Mouse (Mus musculus) layer of hippocampus, adult 8-10 months (tissue): Measurements from ENCODE around the gene Fnip2. TPM values are rescaled to one million over a fixed set of nuclear protein-coding genes. Genes with fewer than 3 reads are reported as not detected.
"Not testable (repeated sequence)": the region's sequence is repeated elsewhere in the genome, so short reads cannot be mapped to it uniquely, and the experiment has no call there.

Source experiments
- DNase-seq, 2 experiments: peaks; one replicate each; pipeline ENCODE4 v3.0.0; 2022; ENCODE audit warnings: low spot score in 2 of 2
- total RNA-seq, 4 experiments: library from RNA; stranded (reverse); gene quantifications; 2 replicates each; pipeline ENCODE4 v1.2.4; 2022

Gene Fnip2
- total RNA-seq, 4 experiments from 2014 or later = 20.8 to 31.5 (median 27.1) TPM

GRCm38 (mm10) chr3:79478400-79478799 lies 89.2 kb downstream of the Fnip2 start:
- no peak for DNase-seq

GRCm38 (mm10) chr3:79475980-79476379 lies 91.6 kb downstream of the Fnip2 start:
- no peak for DNase-seq

- DNase-seq = peak; percentile 60 to 70
Measured at GRCm38 (mm10) chr3:79474911-79475310, 92.7 kb downstream of the Fnip2 start.

GRCm38 (mm10) chr3:79472362-79472761 lies 95.2 kb downstream of the Fnip2 start:
- DNase-seq = no peak

GRCm38 (mm10) chr3:79469440-79469839 lies 98.2 kb downstream of the Fnip2 start:
- DNase-seq = no peak

GRCm38 (mm10) chr3:79458651-79459275 lies 108.8 kb downstream of the Fnip2 start:
- DNase-seq = no peak

- DNase-seq = no peak
Measured at GRCm38 (mm10) chr3:79455761-79456160, 111.8 kb downstream of the Fnip2 start.

GRCm38 (mm10) chr3:79452696-79453263 lies 114.8 kb downstream of the Fnip2 start:
- no peak for DNase-seq

- DNase-seq = no peak
Measured at GRCm38 (mm10) chr3:79449361-79449760, 118.2 kb downstream of the Fnip2 start.

GRCm38 (mm10) chr3:79448421-79448820 lies 119.2 kb downstream of the Fnip2 start:
- DNase-seq = no peak

- DNase-seq = not testable (repeated sequence)
Measured at GRCm38 (mm10) chr3:79446648-79447047, 120.9 kb downstream of the Fnip2 start.

GRCm38 (mm10) chr3:79446124-79446523 lies 121.5 kb downstream of the Fnip2 start:
- no peak for DNase-seq

GRCm38 (mm10) chr3:79445041-79445440 lies 122.6 kb downstream of the Fnip2 start:
- no peak for DNase-seq

- DNase-seq = no peak
Measured at GRCm38 (mm10) chr3:79443850-79444249, 123.7 kb downstream of the Fnip2 start.

GRCm38 (mm10) chr3:79440976-79441491 lies 126.6 kb downstream of the Fnip2 start:
- peak; percentile 85 to 87 for DNase-seq

- DNase-seq = no peak
Measured at GRCm38 (mm10) chr3:79438276-79438675, 129.3 kb downstream of the Fnip2 start.

GRCm38 (mm10) chr3:79436186-79436585 lies 131.4 kb downstream of the Fnip2 start:
- peak; percentile 84 to 87 for DNase-seq

GRCm38 (mm10) chr3:79434985-79435384 lies 132.6 kb downstream of the Fnip2 start:
- DNase-seq = no peak

GRCm38 (mm10) chr3:79434436-79434835 lies 133.2 kb downstream of the Fnip2 start:
- no peak for DNase-seq

GRCm38 (mm10) chr3:79433593-79433992 lies 134.0 kb downstream of the Fnip2 start:
- DNase-seq = no peak

GRCm38 (mm10) chr3:79425441-79425840 lies 142.2 kb downstream of the Fnip2 start:
- no peak for DNase-seq

- DNase-seq = no peak
Measured at GRCm38 (mm10) chr3:79418921-79419320, 148.7 kb downstream of the Fnip2 start.
